Comparison of ENCODE assay signal across 21 mouse cellular contexts in genomic region chr4:87881995-87882394, GRCm38 (mm10).
DNase-seq lines count a peak whose midpoint lies in the region; ATAC-seq and TF ChIP-seq lines count a peak whose summit lies in the region.
"Had no signal": no experiment of that assay in that cellular context is flagged by ENCODE, and none has a peak within 500 bp of the region (broad histone marks: within the 10 kb centered on the region; RNA-seq: fewer than 3 reads in every experiment).

No protein-coding gene starts in this region.

- no peaks in the 10 kb centered on the region for H3K9me3 ChIP-seq in liver, embryonic 11.5 days (ENCODE audit: control insufficient read depth, low read length)
- no peaks in the 10 kb centered on the region for H3K9me3 ChIP-seq in liver, postnatal 0 days (ENCODE audit: low read length)
- H3K9me3 ChIP-seq in stomach, embryonic 16.5 days (replicated peaks; ENCODE audit: control insufficient read depth, low read length) = no peaks in the 10 kb centered on the region
- H3K9me3 ChIP-seq: embryonic facial prominence, embryonic 10.5 days; forebrain, embryonic 13.5 days; heart, embryonic 13.5 days; hindbrain, embryonic 12.5 days had no signal

- no peak for ATAC-seq in liver, embryonic 11.5 days (replicated peaks; ENCODE audit: low FRiP score)
- ATAC-seq in liver, postnatal 0 days = peak; percentile 47; the same call in 1 of the 2 replicates
- 0 out of 2 replicates have a peak, but pooled peaks have one; percentile 61 for ATAC-seq in stomach, embryonic 16.5 days (ENCODE audit: insufficient read depth, low FRiP score)
- ATAC-seq: forebrain, embryonic 13.5 days; forebrain, postnatal 0 days; hindbrain, embryonic 16.5 days had no signal

- TF ChIP-seq CTCF in liver, postnatal 0 days (IDR thresholded peaks at IDR 0.05; ENCODE audit: low read depth) = no peak

- no peaks in the 10 kb centered on the region for H3K36me3 ChIP-seq in liver, embryonic 11.5 days (ENCODE audit: control insufficient read depth, insufficient read depth, low read length)
- H3K36me3 ChIP-seq in liver, postnatal 0 days (replicated peaks; ENCODE audit: insufficient read depth, low read length) = no peaks in the 10 kb centered on the region
- H3K36me3 ChIP-seq in stomach, embryonic 16.5 days (ENCODE audit: control insufficient read depth, insufficient read depth, low read length) = no peaks in the 10 kb centered on the region
- H3K36me3 ChIP-seq: embryonic facial prominence, embryonic 10.5 days; heart, embryonic 13.5 days; hindbrain, embryonic 12.5 days had no signal

- H3K27me3 ChIP-seq in liver, embryonic 11.5 days (replicated peaks; ENCODE audit: control insufficient read depth, insufficient read depth, low read length) = no peaks in the 10 kb centered on the region
- H3K27me3 ChIP-seq in liver, postnatal 0 days (ENCODE audit: insufficient read depth, low read length) = no peaks in the 10 kb centered on the region
- H3K27me3 ChIP-seq in stomach, embryonic 16.5 days (ENCODE audit: control insufficient read depth, insufficient read depth, low read length) = no peaks in the 10 kb centered on the region
- H3K27me3 ChIP-seq: forebrain, embryonic 13.5 days; heart, embryonic 13.5 days; hindbrain, embryonic 12.5 days had no signal

- 95% methylated on average over 1 of the region's 1 CpGs for WGBS in liver, embryonic 11.5 days
- 77% methylated on average over 1 of the region's 1 CpGs for WGBS in liver, postnatal 0 days (ENCODE audit: insufficient replicate concordance)
- 76% methylated on average over 1 of the region's 1 CpGs for WGBS in stomach, embryonic 16.5 days

- H3K4me2 ChIP-seq in liver, embryonic 11.5 days = no peak overlapping the region
- peak overlapping the region; percentile 59; the same call in 1 of the 2 replicates for H3K4me2 ChIP-seq in liver, postnatal 0 days (ENCODE audit: low read depth, low read length)
- no peak overlapping the region for H3K4me2 ChIP-seq in stomach, embryonic 16.5 days (ENCODE audit: low read depth, low read length)
- H3K4me2 ChIP-seq: forebrain, embryonic 13.5 days; heart, embryonic 13.5 days; hindbrain, embryonic 12.5 days had no signal

- no peak for TF ChIP-seq EP300 in liver, postnatal 0 days (IDR thresholded peaks at IDR 0.05; ENCODE audit: low read depth)

- no peaks in the 10 kb centered on the region for H3K4me1 ChIP-seq in liver, embryonic 11.5 days (replicated peaks; ENCODE audit: control insufficient read depth, insufficient read depth, low read length)
- H3K4me1 ChIP-seq in liver, postnatal 0 days (ENCODE audit: insufficient read depth) = 0 out of 2 replicates have a peak, but pooled peaks cover 5% of the 10 kb centered on the region
- peaks cover 12% of the 10 kb centered on the region; the same call in 1 of the 2 replicates for H3K4me1 ChIP-seq in stomach, embryonic 16.5 days (ENCODE audit: control insufficient read depth, insufficient read depth, low read length)
- H3K4me1 ChIP-seq: heart, embryonic 13.5 days had no signal

- no peak for DNase-seq in liver, embryonic 11.5 days (ENCODE audit: low spot score)
- DNase-seq in liver = no peak
- no peak for DNase-seq in liver, postnatal 0 days
- no peak for DNase-seq in testis, postnatal 14 days (ENCODE audit: low spot score)
- no peak for DNase-seq in urinary bladder, postnatal 36 days (ENCODE audit: low spot score in 2 of 2)
- no peak for DNase-seq in gastrocnemius, postnatal 4 days (ENCODE audit: low spot score in 2 of 2)
- DNase-seq: adrenal gland, postnatal 25 days; B cell, adult 2 months; cerebellum, adult 18-20 months; cerebellum, adult 9-11 months; cerebellum, postnatal 36 days; forebrain, postnatal 0 days; gastrocnemius, postnatal 14 days; heart, adult 11 months; heart, postnatal 36 days had no signal

- 0 out of 2 replicates have a peak overlapping the region, but pooled peaks have one; percentile 16 for H3K27ac ChIP-seq in liver, embryonic 11.5 days (ENCODE audit: low read depth, low read length)
- H3K27ac ChIP-seq in liver, postnatal 0 days (ENCODE audit: low read depth) = peak overlapping the region; percentile 83
- peak overlapping the region; percentile 58 for H3K27ac ChIP-seq in stomach, embryonic 16.5 days (ENCODE audit: low read length)
- H3K27ac ChIP-seq: embryonic facial prominence, embryonic 10.5 days; heart, embryonic 13.5 days; hindbrain, embryonic 12.5 days had no signal

- H3K9ac ChIP-seq in liver, embryonic 11.5 days (ENCODE audit: low read depth, low read length) = no peak overlapping the region
- H3K9ac ChIP-seq in liver, postnatal 0 days (replicated peaks) = no peak overlapping the region
- H3K9ac ChIP-seq in stomach, embryonic 16.5 days (ENCODE audit: low read length) = no peak overlapping the region
- H3K9ac ChIP-seq: forebrain, embryonic 13.5 days; forebrain, postnatal 0 days; heart, embryonic 13.5 days; hindbrain, embryonic 12.5 days had no signal

- no peak overlapping the region for H3K4me3 ChIP-seq in liver, embryonic 11.5 days (ENCODE audit: low read depth, low read length)
- H3K4me3 ChIP-seq in liver, postnatal 0 days (ENCODE audit: low read depth, low read length) = no peak overlapping the region
- no peak overlapping the region for H3K4me3 ChIP-seq in stomach, embryonic 16.5 days (replicated peaks; ENCODE audit: low read length)
- H3K4me3 ChIP-seq: embryonic facial prominence, embryonic 10.5 days; forebrain, embryonic 13.5 days; heart, embryonic 13.5 days; hindbrain, embryonic 12.5 days had no signal

Comparison
In these comparisons a context has a peak if more than half of its experiments do, and no peak if none do; other contexts are left out.
1. H3K27ac ChIP-seq: peak in every context shown above with its lines; median percentile 83 in liver, postnatal 0 days; 58 in stomach, embryonic 16.5 days; 16 in liver, embryonic 11.5 days.